In genomic region chr10:120538561-120538960, GRCm38 (mm10) we compare ENCODE assay signal across 25 mouse cellular contexts.
DNase-seq lines count a peak whose midpoint lies in the region; ATAC-seq lines count a peak whose summit lies in the region.
"Had no signal": no experiment of that assay in that cellular context is flagged by ENCODE, and none has a peak within 500 bp of the region (broad histone marks: within the 10 kb centered on the region; RNA-seq: fewer than 3 reads in every experiment).

No protein-coding gene starts in this region.

- no peaks in the 10 kb centered on the region for H3K27me3 ChIP-seq in limb, embryonic 11.5 days (ENCODE audit: control insufficient read depth, insufficient read depth, low read length)
- no peaks in the 10 kb centered on the region for H3K27me3 ChIP-seq in limb, embryonic 10.5 days (ENCODE audit: low read depth, poor library complexity, severe bottlenecking)
- no peaks in the 10 kb centered on the region for H3K27me3 ChIP-seq in embryonic facial prominence, embryonic 10.5 days (replicated peaks; ENCODE audit: low read depth, poor library complexity, severe bottlenecking)
- no peaks in the 10 kb centered on the region for H3K27me3 ChIP-seq in limb, embryonic 13.5 days
- H3K27me3 ChIP-seq in intestine, embryonic 16.5 days (replicated peaks; ENCODE audit: control insufficient read depth, insufficient read depth, low read length) = no peaks in the 10 kb centered on the region
- H3K27me3 ChIP-seq: heart, embryonic 13.5 days had no signal

- H3K9me3 ChIP-seq in limb, embryonic 11.5 days (ENCODE audit: control insufficient read depth, low read length) = no peaks in the 10 kb centered on the region
- no peaks in the 10 kb centered on the region for H3K9me3 ChIP-seq in limb, embryonic 10.5 days (replicated peaks)
- H3K9me3 ChIP-seq in embryonic facial prominence, embryonic 10.5 days = no peaks in the 10 kb centered on the region
- H3K9me3 ChIP-seq in limb, embryonic 13.5 days = no peaks in the 10 kb centered on the region
- no peaks in the 10 kb centered on the region for H3K9me3 ChIP-seq in intestine, embryonic 16.5 days (ENCODE audit: control insufficient read depth, low read length)
- H3K9me3 ChIP-seq: forebrain, embryonic 10.5 days had no signal

- H3K4me1 ChIP-seq in limb, embryonic 11.5 days (ENCODE audit: control insufficient read depth, insufficient read depth, low read length) = 0 out of 2 replicates have a peak, but pooled peaks cover 2% of the 10 kb centered on the region
- H3K4me1 ChIP-seq in limb, embryonic 10.5 days = peaks cover 6% of the 10 kb centered on the region
- peaks cover 23% of the 10 kb centered on the region for H3K4me1 ChIP-seq in embryonic facial prominence, embryonic 10.5 days
- peaks cover 28% of the 10 kb centered on the region for H3K4me1 ChIP-seq in limb, embryonic 13.5 days
- H3K4me1 ChIP-seq in intestine, embryonic 16.5 days (ENCODE audit: control insufficient read depth, insufficient read depth, low read length) = no peaks in the 10 kb centered on the region
- H3K4me1 ChIP-seq: forebrain, embryonic 10.5 days had no signal

- H3K27ac ChIP-seq in limb, embryonic 11.5 days (replicated peaks; ENCODE audit: low read depth, low read length) = peak overlapping the region; percentile 24; the same call in 1 of the 2 replicates
- no peak overlapping the region for H3K27ac ChIP-seq in limb, embryonic 10.5 days
- no peak overlapping the region for H3K27ac ChIP-seq in embryonic facial prominence, embryonic 10.5 days (replicated peaks)
- H3K27ac ChIP-seq in limb, embryonic 13.5 days = peak overlapping the region; percentile 52; the same call in 1 of the 2 replicates
- H3K27ac ChIP-seq in intestine, embryonic 16.5 days (ENCODE audit: low read length) = no peak overlapping the region
- H3K27ac ChIP-seq: forebrain, embryonic 10.5 days; heart, embryonic 13.5 days; hindbrain, embryonic 14.5 days; hindbrain, postnatal 0 days had no signal

- H3K36me3 ChIP-seq in limb, embryonic 11.5 days (ENCODE audit: control insufficient read depth, insufficient read depth, low read length) = no peaks in the 10 kb centered on the region
- H3K36me3 ChIP-seq in limb, embryonic 10.5 days = no peaks in the 10 kb centered on the region
- no peaks in the 10 kb centered on the region for H3K36me3 ChIP-seq in embryonic facial prominence, embryonic 10.5 days (replicated peaks)
- no peaks in the 10 kb centered on the region for H3K36me3 ChIP-seq in limb, embryonic 13.5 days
- no peaks in the 10 kb centered on the region for H3K36me3 ChIP-seq in intestine, embryonic 16.5 days (ENCODE audit: control insufficient read depth, insufficient read depth, low read length)
- H3K36me3 ChIP-seq: forebrain, embryonic 10.5 days; heart, embryonic 13.5 days had no signal

- peak; percentile 36 for DNase-seq in embryo, embryonic 10.5 days (ENCODE audit: low spot score)
- no peak for DNase-seq in embryo, embryonic 10 days (ENCODE audit: low spot score)
- no peak for DNase-seq in limb, embryonic 11.5 days (ENCODE audit: low spot score)
- no peak for DNase-seq in limb, embryonic 10.5 days (ENCODE audit: low spot score)
- DNase-seq in embryonic facial prominence, embryonic 10.5 days (ENCODE audit: low spot score) = peak; percentile 34
- no peak for DNase-seq in right cerebral cortex, adult 2 months (ENCODE audit: low spot score in 2 of 2)
- DNase-seq: adrenal gland, adult 8-10 months; adrenal gland, postnatal 25 days; cerebellum, adult 11-12 months; cerebellum, adult 8-10 months; cerebellum, postnatal 10 days; cerebellum, postnatal 36 days; gastrocnemius, postnatal 10 days; heart, adult 18-20 months; heart, postnatal 14 days; heart, postnatal 4 days had no signal

- no peak overlapping the region for H3K4me3 ChIP-seq in limb, embryonic 11.5 days (ENCODE audit: low read depth, low read length)
- no peak overlapping the region for H3K4me3 ChIP-seq in limb, embryonic 10.5 days
- H3K4me3 ChIP-seq in embryonic facial prominence, embryonic 10.5 days = no peak overlapping the region
- no peak overlapping the region for H3K4me3 ChIP-seq in limb, embryonic 13.5 days
- H3K4me3 ChIP-seq in intestine, embryonic 16.5 days (ENCODE audit: low read length) = no peak overlapping the region
- H3K4me3 ChIP-seq: forebrain, embryonic 10.5 days; heart, embryonic 13.5 days had no signal

- H3K4me2 ChIP-seq in limb, embryonic 11.5 days (ENCODE audit: low read depth, severe bottlenecking) = no peak overlapping the region
- no peak overlapping the region for H3K4me2 ChIP-seq in limb, embryonic 13.5 days (replicated peaks)
- H3K4me2 ChIP-seq in intestine, embryonic 16.5 days (ENCODE audit: low read depth, low read length) = no peak overlapping the region
- H3K4me2 ChIP-seq: heart, embryonic 13.5 days; hindbrain, embryonic 14.5 days had no signal

- ATAC-seq in limb, embryonic 11.5 days (ENCODE audit: insufficient number of reproducible peaks, low FRiP score, low TSS enrichment, low read depth) = no peak
- peak; percentile 73 for ATAC-seq in limb, embryonic 13.5 days (ENCODE audit: low FRiP score, low read depth)
- ATAC-seq in intestine, embryonic 16.5 days = no peak
- ATAC-seq: activated CD4-positive, CD25-positive, alpha-beta regulatory T cell, adult 4 months; forebrain, embryonic 14.5 days; hindbrain, postnatal 0 days; inflammation-experienced regulatory T-cells, adult 6 months had no signal

- 60% methylated on average over 7 of the region's 7 CpGs for WGBS in limb, embryonic 11.5 days
- WGBS in limb, embryonic 10.5 days = 73% methylated on average over 7 of the region's 7 CpGs
- WGBS in embryonic facial prominence, embryonic 10.5 days = 63% methylated on average over 7 of the region's 7 CpGs
- WGBS in limb, embryonic 13.5 days = 43% methylated on average over 7 of the region's 7 CpGs
- 67% methylated on average over 7 of the region's 7 CpGs for WGBS in intestine, embryonic 16.5 days

- H3K9ac ChIP-seq in limb, embryonic 11.5 days (ENCODE audit: low read length) = no peak overlapping the region
- H3K9ac ChIP-seq in limb, embryonic 13.5 days = no peak overlapping the region
- H3K9ac ChIP-seq in intestine, embryonic 16.5 days (ENCODE audit: low read depth, low read length) = no peak overlapping the region
- H3K9ac ChIP-seq: heart, embryonic 13.5 days; hindbrain, embryonic 14.5 days had no signal

Comparison
In these comparisons a context has a peak if more than half of its experiments do, and no peak if none do; other contexts are left out.
1. DNase-seq: peak in embryo, embryonic 10.5 days (single experiment) and embryonic facial prominence, embryonic 10.5 days (single experiment); none in embryo, embryonic 10 days (single experiment), limb, embryonic 11.5 days (single experiment), limb, embryonic 10.5 days (single experiment) and right cerebral cortex, adult 2 months (0 of 2).
2. H3K27ac ChIP-seq: peak in limb, embryonic 11.5 days (single experiment) and limb, embryonic 13.5 days (single experiment); none in limb, embryonic 10.5 days (single experiment), embryonic facial prominence, embryonic 10.5 days (single experiment) and intestine, embryonic 16.5 days (single experiment).